Mouse (Mus musculus) megakaryocyte, embryonic 14.5 days (primary cell): ENCODE measurements at regions not wholly inside any gene's neighbourhood (a gene's known extent, or its start where the extent isn't known, plus 50 kb on each side); places are given as distances from the start of the nearest gene placed in this dataset.

Experiments used
- FLI1 ChIP-seq: IDR thresholded peaks from 2 replicates; pipeline ENCODE4 v1.6.1; 2012; ENCODE audit warnings: low read length, inconsistent platforms, mixed read lengths
- GATA1 ChIP-seq: IDR thresholded peaks from 3 replicates; pipeline ENCODE4 v1.6.1; 2012; ENCODE audit warnings: mixed read lengths, low read length, inconsistent platforms, borderline replicate concordance

- TF ChIP-seq GATA1 (no peak), FLI1 (no peak)
These were observed 209.4 kb downstream of the Dhx15 start for GRCm38 (mm10) chr5:51980901-51981300.
